Mouse (Mus musculus): ENCODE results near the gene Btn2a2.

The Btn2a2 gene

DNA sequence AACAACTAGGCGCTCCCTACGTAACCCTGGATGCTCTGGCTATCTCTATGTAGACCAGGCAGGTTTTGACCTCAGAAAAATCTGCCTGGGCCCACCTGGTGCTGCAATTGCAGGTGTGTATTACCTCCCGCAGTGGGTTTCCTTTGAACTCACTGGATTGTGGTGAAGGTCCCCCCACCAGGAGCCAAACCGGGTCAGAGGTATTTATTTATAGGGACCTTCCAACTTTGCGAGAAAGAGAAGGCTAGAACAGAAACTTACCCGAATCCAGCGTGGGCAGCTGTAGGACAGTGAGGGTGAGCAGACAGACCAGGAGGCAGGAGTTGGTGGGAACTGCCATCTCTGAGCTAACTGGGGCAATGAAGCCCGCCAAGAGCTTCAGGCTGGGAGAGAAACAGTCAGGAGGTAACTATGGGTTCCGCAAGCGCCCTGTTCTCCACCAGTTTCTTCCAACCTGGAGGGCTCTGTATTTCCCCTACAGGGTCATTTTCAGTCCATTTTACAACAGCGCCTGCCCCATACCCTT, 23.8 kb downstream of the Btn2a2 start:
- peaks cover 40% of the 10 kb centered on the region for H3K4me1 ChIP-seq (replicated peaks; ENCODE audit: low read depth, low read length)
- H3K4me3 ChIP-seq (replicated peaks; ENCODE audit: low read length) = peak overlapping the region; percentile 74
- H3K36me3 ChIP-seq (ENCODE audit: insufficient read depth, low read length) = no peaks in the 10 kb centered on the region
- TF ChIP-seq POU5F1 (IDR thresholded peaks at IDR 0.05; ENCODE audit: borderline replicate concordance, low read length) (no peak), CTCF (conservative IDR thresholded peaks at IDR 0.05; ENCODE audit: low read length) (no peak), NANOG (IDR thresholded peaks at IDR 0.05; ENCODE audit: borderline replicate concordance, low read length) (no peak)
- peaks cover 20% of the 10 kb centered on the region for H3K27me3 ChIP-seq (ENCODE audit: insufficient read depth, low read length)
- no peaks in the 10 kb centered on the region for H3K9me3 ChIP-seq (ENCODE audit: low read length)

DNA sequence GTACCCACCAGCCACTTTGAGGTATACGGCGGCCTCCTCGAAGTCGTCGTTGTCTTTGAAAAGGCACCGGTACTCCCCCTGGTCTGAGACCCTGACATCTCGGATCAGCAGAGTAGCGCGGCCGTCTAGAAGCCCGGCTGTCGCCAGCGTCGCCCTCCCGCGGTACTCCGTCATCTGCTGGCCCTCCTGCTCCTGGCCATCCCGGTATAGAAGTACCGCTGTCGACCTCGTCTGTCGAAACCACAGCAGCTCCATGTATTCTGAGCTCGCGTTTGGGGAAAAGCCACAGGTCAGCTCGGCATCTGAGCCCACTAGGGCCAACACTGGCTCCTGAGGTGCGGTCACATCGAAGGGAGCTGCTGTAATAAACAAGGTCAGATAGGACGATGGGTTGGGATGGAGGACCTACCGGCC, 24.4 kb downstream of the Btn2a2 start:
- Histone ChIP-seq H3K4me1 (replicated peaks; ENCODE audit: low read depth, low read length) (peaks cover 43% of the 10 kb centered on the region), H3K27me3 (ENCODE audit: insufficient read depth, low read length) (peaks cover 24% of the 10 kb centered on the region), H3K4me3 (replicated peaks; ENCODE audit: low read length) (peak overlapping the region; percentile 74), H3K36me3 (ENCODE audit: insufficient read depth, low read length) (no peaks in the 10 kb centered on the region), H3K9me3 (ENCODE audit: low read length) (no peaks in the 10 kb centered on the region)
- TF ChIP-seq POU5F1 (IDR thresholded peaks at IDR 0.05; ENCODE audit: borderline replicate concordance, low read length) (no peak), CTCF (conservative IDR thresholded peaks at IDR 0.05; ENCODE audit: low read length) (no peak), NANOG (IDR thresholded peaks at IDR 0.05; ENCODE audit: borderline replicate concordance, low read length) (no peak)

DNA sequence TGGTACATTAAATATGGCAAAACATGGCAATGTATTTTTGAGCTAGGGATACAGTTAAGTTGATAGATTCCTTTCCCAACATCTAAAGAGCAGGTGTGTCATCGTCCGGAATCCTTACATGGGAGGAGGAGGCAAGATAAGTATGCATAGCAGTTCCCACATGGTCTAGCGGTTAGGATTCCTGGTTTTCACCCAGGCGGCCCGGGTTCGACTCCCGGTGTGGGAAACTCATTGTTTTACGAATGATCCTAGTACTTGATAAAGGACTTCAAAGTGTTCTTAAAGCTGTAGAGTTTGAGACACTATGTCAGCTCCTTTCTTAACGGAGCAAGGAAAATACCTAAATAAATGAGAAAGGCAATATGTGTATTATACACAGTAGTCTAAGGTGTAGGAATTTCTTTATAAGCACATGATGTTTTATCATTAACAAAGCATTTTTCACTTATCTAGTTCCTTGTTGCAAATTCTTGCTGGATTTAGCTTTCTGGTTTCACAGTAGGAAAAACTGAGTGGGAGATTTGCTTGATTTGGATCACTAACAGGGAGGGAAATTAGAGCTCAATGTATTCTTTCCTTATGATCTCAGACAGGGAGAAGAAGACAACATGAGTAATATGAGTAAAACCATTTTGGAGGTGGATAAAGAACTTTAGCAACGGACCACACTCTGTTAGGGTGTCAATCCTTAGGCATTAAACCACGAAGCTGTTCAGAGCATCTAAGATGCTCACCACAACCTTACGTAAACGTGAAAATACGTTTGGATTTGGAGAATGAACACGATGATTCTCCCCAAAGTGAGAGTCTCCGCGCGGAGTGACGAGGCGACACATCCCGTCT, 25.1 kb downstream of the Btn2a2 start:
- Histone ChIP-seq H3K9me3 (ENCODE audit: low read length) (no peaks in the 10 kb centered on the region), H3K27me3 (ENCODE audit: insufficient read depth, low read length) (peaks cover 30% of the 10 kb centered on the region), H3K36me3 (ENCODE audit: insufficient read depth, low read length) (no peaks in the 10 kb centered on the region), H3K4me1 (replicated peaks; ENCODE audit: low read depth, low read length) (peaks cover 45% of the 10 kb centered on the region), H3K4me3 (replicated peaks; ENCODE audit: low read length) (peak overlapping the region; percentile 74)
- TF ChIP-seq NANOG (IDR thresholded peaks at IDR 0.05; ENCODE audit: borderline replicate concordance, low read length) = no peak
- TF ChIP-seq CTCF (conservative IDR thresholded peaks at IDR 0.05; ENCODE audit: low read length) = no peak
- TF ChIP-seq POU5F1 (IDR thresholded peaks at IDR 0.05; ENCODE audit: borderline replicate concordance, low read length) = no peak

DNA sequence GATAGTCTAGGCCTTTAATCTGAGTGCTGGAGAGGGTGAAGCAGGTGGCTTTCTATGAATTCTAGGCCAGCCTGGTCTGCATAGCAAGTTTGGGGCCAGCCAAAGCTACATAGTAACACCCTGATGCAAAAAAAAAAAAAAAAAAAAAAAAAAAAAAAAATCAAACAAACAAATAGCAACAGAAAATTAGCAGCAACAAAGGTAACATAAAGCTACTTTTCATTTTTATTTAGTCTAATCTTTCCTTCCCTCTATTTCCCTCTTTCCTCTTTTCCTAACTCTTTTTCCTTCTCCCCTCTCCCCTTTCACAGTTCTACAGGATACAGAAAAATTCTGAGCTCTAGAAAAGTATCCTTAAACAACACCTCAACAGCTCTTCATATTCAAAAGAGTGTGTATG, 26.0 kb downstream of the Btn2a2 start:
- H3K4me1 ChIP-seq (replicated peaks; ENCODE audit: low read depth, low read length) = peaks cover 47% of the 10 kb centered on the region
- no peaks in the 10 kb centered on the region for H3K9me3 ChIP-seq (ENCODE audit: low read length)
- H3K27me3 ChIP-seq (ENCODE audit: insufficient read depth, low read length) = peaks cover 35% of the 10 kb centered on the region
- TF ChIP-seq CTCF (conservative IDR thresholded peaks at IDR 0.05; ENCODE audit: low read length) = no peak
- no peak for TF ChIP-seq NANOG (IDR thresholded peaks at IDR 0.05; ENCODE audit: borderline replicate concordance, low read length)
- TF ChIP-seq POU5F1 (IDR thresholded peaks at IDR 0.05; ENCODE audit: borderline replicate concordance, low read length) = no peak
- no peaks in the 10 kb centered on the region for H3K36me3 ChIP-seq (ENCODE audit: insufficient read depth, low read length)
- no peak overlapping the region for H3K4me3 ChIP-seq (replicated peaks; ENCODE audit: low read length)

DNA sequence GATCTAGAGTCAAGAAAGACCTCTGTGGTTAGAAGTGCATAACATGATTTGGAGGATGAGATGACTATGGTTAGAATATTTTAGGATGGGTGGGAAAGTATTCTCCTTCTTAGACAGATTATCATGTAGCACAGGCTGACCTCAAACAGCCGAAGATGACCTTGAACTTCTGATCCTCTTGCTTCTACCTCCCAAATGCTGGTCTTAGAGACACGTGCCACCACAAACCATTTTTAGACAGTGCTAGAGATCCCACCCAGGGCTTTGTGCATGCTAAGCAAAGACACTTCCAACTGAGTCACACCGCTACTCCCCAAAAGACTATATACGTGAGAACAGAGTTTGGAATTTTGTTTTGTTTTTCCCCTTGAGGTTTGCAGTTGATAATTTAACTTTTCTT, 26.6 kb downstream of the Btn2a2 start:
- no peak overlapping the region for H3K4me3 ChIP-seq (replicated peaks; ENCODE audit: low read length)
- peaks cover 47% of the 10 kb centered on the region for H3K4me1 ChIP-seq (replicated peaks; ENCODE audit: low read depth, low read length)
- peaks cover 37% of the 10 kb centered on the region for H3K27me3 ChIP-seq (ENCODE audit: insufficient read depth, low read length)
- H3K9me3 ChIP-seq (ENCODE audit: low read length) = no peaks in the 10 kb centered on the region
- TF ChIP-seq CTCF (conservative IDR thresholded peaks at IDR 0.05; ENCODE audit: low read length) = no peak
- TF ChIP-seq NANOG (IDR thresholded peaks at IDR 0.05; ENCODE audit: borderline replicate concordance, low read length) = no peak
- no peak for TF ChIP-seq POU5F1 (IDR thresholded peaks at IDR 0.05; ENCODE audit: borderline replicate concordance, low read length)
- no peaks in the 10 kb centered on the region for H3K36me3 ChIP-seq (ENCODE audit: insufficient read depth, low read length)

DNA sequence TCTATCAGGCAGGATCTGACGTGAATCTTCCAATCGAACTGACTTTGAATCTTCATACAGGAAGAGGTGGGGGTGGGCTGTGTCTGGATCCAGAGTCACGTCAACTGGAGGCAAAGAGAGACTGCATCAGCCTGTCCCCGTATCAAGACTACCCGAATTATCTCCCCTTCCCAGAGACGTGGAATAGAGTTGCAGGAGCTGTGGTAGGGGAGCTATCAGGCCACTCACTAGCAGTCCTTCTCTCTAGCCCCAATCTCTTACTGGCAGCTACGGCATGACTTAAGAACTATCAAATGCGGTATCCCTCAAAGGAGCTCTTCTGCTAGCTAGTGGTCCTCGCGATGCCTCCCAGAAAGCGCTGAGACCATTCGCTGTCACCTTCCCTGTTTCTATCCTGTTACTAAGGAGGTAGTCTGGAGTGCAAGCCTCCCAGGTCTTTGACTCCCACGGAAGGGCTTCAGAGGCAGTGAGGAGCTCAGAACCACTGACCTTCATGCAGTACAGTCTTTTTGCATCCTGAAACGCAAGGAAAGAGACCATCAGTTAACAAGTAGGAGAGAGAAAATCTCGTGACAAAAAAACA, 29.3 kb downstream of the Btn2a2 start:
- H3K4me1 ChIP-seq (replicated peaks; ENCODE audit: low read depth, low read length) = peaks cover 23% of the 10 kb centered on the region
- H3K9me3 ChIP-seq (ENCODE audit: low read length) = no peaks in the 10 kb centered on the region
- TF ChIP-seq POU5F1 (IDR thresholded peaks at IDR 0.05; ENCODE audit: borderline replicate concordance, low read length) = no peak
- no peak for TF ChIP-seq CTCF (conservative IDR thresholded peaks at IDR 0.05; ENCODE audit: low read length)
- no peak for TF ChIP-seq NANOG (IDR thresholded peaks at IDR 0.05; ENCODE audit: borderline replicate concordance, low read length)
- H3K4me3 ChIP-seq (replicated peaks; ENCODE audit: low read length) = peak overlapping the region; percentile 35
- no peaks in the 10 kb centered on the region for H3K36me3 ChIP-seq (ENCODE audit: insufficient read depth, low read length)
- H3K27me3 ChIP-seq (ENCODE audit: insufficient read depth, low read length) = peaks cover 29% of the 10 kb centered on the region

DNA sequence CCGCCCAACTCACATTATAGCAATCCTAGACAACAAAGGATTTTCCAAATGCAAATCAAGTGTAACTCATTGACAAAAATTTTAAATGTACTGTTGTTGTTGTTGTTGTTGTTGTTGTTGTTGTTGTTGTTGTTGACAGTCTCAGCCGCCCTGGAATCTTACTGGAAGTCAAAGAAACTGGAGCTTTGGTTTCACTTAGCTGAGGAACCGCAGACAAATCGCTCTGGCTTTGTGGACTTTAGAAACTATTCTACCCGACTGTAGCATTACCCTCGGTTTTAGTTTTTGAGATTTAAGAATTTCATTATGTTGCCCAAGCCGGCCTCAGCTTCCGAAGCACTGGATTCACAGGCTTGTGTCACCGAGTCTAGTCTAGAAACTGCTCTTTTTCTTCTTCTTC, 34.7 kb downstream of the Btn2a2 start:
- Histone ChIP-seq H3K27me3 (ENCODE audit: insufficient read depth, low read length) (peaks cover 16% of the 10 kb centered on the region; the same call in 1 of the 2 replicates), H3K4me3 (replicated peaks; ENCODE audit: low read length) (peak overlapping the region; percentile 90), H3K4me1 (replicated peaks; ENCODE audit: low read depth, low read length) (peaks cover 16% of the 10 kb centered on the region), H3K9me3 (ENCODE audit: low read length) (no peaks in the 10 kb centered on the region), H3K36me3 (ENCODE audit: insufficient read depth, low read length) (no peaks in the 10 kb centered on the region)
- TF ChIP-seq CTCF (conservative IDR thresholded peaks at IDR 0.05; ENCODE audit: low read length) (no peak), POU5F1 (IDR thresholded peaks at IDR 0.05; ENCODE audit: borderline replicate concordance, low read length) (no peak), NANOG (IDR thresholded peaks at IDR 0.05; ENCODE audit: borderline replicate concordance, low read length) (no peak)

DNA sequence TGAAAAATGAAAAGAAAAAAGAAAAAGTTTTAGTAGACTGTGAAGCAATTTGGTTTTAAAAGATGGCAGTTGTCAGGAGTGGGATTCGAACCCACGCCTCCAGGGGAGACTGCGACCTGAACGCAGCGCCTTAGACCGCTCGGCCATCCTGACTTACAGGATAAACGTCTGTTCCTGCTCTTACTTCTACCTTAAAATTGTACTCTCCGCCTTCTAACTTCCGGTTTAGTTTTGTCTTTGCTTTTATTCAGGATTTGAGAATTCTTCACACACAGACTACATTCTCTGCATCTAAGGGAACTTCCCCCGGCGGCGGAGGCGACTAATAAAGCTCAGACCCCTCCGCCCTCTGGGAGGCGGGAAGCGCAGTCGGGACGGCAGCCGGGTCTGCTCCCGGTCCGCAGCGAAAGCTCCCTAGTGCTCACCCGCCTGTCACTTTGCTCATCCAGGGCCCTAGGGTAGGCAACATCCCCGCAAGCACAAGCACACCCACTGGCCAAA, 35.2 kb downstream of the Btn2a2 start:
- H3K27me3 ChIP-seq (ENCODE audit: insufficient read depth, low read length) = peaks cover 11% of the 10 kb centered on the region; the same call in 1 of the 2 replicates
- TF ChIP-seq CTCF (conservative IDR thresholded peaks at IDR 0.05; ENCODE audit: low read length) (no peak), POU5F1 (IDR thresholded peaks at IDR 0.05; ENCODE audit: borderline replicate concordance, low read length) (no peak), NANOG (IDR thresholded peaks at IDR 0.05; ENCODE audit: borderline replicate concordance, low read length) (no peak)
- H3K4me1 ChIP-seq (replicated peaks; ENCODE audit: low read depth, low read length) = peaks cover 16% of the 10 kb centered on the region

More for the DNA sequence above, 35.2 kb downstream of the Btn2a2 start:
- H3K36me3 ChIP-seq (ENCODE audit: insufficient read depth, low read length) = no peaks in the 10 kb centered on the region
- H3K4me3 ChIP-seq (replicated peaks; ENCODE audit: low read length) = peak overlapping the region; percentile 90
- no peaks in the 10 kb centered on the region for H3K9me3 ChIP-seq (ENCODE audit: low read length)

Data from E14TG2a.4 (cell line).